Mouse (Mus musculus): ENCODE data around the gene Zfp568. TPM values are rescaled to one million over a fixed set of nuclear protein-coding genes. Genes with fewer than 3 reads are reported as not detected.

The Zfp568 gene
- polyA plus RNA-seq, 2 experiments from 2014 or later, result 2.1 to 2.8 TPM

- no peak for ATAC-seq
These were observed 76.6 kb downstream of the Zfp568 start for GRCm38 (mm10) chr7:30060341-30060740.

- no peak for ATAC-seq
These were observed 78.7 kb downstream of the Zfp568 start for GRCm38 (mm10) chr7:30062478-30062877.

DNA sequence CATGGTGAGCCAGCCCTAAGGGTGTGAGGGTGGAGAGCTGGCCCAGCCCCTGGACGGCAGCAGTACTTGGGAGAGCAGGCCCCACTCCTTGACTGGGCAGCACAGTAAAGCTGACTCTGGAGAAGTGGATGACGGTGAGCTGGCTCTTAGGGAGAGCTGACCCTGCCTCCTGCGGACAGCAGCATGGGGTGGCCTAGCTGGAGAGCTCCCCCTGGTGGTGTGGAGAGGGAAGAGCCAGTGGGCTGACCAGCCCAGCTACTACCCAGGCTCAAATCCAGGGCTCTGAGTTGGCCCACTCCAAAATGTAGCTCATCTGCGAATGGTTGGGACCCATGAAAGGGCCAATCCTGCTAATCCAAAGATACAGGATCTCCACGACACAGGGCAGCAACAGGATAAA is 80.9 kb downstream of the Zfp568 start:
- no peak for ATAC-seq

DNA sequence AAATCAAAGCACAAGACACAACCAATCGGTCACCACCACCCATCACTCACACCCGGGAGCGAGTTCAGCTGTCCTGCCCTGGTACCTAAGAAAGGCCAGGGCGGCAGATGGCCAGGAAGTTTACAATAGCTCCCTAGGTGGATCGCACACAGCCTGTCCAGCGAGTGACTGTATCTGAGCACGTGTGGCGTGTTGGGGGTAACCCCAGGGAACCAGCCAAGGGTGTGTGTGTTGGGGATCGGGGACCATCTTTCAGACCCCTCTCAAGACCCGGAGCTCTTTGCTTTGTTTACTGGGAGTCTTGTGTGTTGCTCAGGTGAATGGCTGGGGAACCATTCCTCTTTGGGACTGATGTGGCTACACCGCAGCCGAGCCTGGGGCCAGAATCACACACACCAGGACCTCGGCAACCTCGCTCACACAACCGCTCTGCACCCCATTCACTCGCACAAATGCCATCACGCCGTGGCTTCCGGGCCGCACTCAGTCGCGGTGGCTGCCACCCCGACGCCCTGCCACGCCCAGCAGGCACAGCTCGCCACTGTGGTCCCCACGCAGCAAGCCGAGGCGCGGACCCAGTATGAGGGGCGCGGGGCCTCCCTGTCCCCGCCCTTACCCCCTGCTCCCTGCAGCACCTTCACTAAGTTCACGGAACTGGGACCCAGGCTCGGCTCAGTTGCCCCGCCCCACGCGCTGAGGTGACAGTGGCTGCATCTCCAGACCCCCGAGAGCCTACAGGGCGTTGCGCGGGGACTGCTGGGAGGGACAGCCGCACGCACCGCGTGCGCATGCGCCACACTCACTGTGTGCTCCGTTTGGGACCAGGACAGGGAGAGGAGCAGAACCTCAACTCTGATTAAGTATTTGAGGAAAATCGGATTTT is 88.6 kb downstream of the Zfp568 start, which contains the start of gene Zfp82:
TSS of gene Zfp82 (minus strand) at position 755 of the 883 bp plus-strand sequence.
- peak; percentile 84 for ATAC-seq

Other genes starting within 250 kb of the Zfp568 start
- gene Zfp84, start 215.4 kb upstream of the Zfp568 start, polyA plus RNA-seq (2017; shearing (Covaris generic)), result 10 to 100 TPM; 15.9 to 19.4 TPM
- gene Zfp30, start 200.0 kb upstream of the Zfp568 start, polyA plus RNA-seq (2017; shearing (Covaris generic)), result under 1 TPM; 0.28 to 0.56 TPM
- gene Zfp790, start 167.8 kb upstream of the Zfp568 start, polyA plus RNA-seq (2017; shearing (Covaris generic)), result 10 to 100 TPM; 19.6 to 25.2 TPM
- 1 to 10 TPM; 3.6 to 4.5 TPM for gene Zfp940, start 130.3 kb upstream of the Zfp568 start, polyA plus RNA-seq (2017; shearing (Covaris generic))
- 1 to 10 TPM; 6.7 to 9.2 TPM for gene Zfp420, start 124.0 kb upstream of the Zfp568 start, polyA plus RNA-seq (2017; shearing (Covaris generic))
- 1 to 10 TPM; 2.7 to 7.6 TPM for gene Zfp27, start 77.4 kb upstream of the Zfp568 start, polyA plus RNA-seq (2017; shearing (Covaris generic))
- under 1 TPM; 0.98 to 0.99 TPM for gene Zfp383, start 75.7 kb upstream of the Zfp568 start, polyA plus RNA-seq (2017; shearing (Covaris generic))
- gene Zfp74, start 29.9 kb upstream of the Zfp568 start, polyA plus RNA-seq (2017; shearing (Covaris generic)), result 1 to 10 TPM; 4.8 to 5.2 TPM
- 1 to 10 TPM; 5.4 to 7.5 TPM for gene Zfp14, start 67.4 kb downstream of the Zfp568 start, polyA plus RNA-seq (2017; shearing (Covaris generic))
- 10 to 100 TPM in 1 of 2 experiments, 1 to 10 TPM in 1; 8.6 to 11.9 TPM for gene Zfp82, start 88.9 kb downstream of the Zfp568 start, polyA plus RNA-seq (2017; shearing (Covaris generic))
- gene Gm26920, start 106.5 kb downstream of the Zfp568 start, polyA plus RNA-seq (2017; shearing (Covaris generic)), result 1 to 10 TPM; 1.5 to 3.6 TPM
- gene Zfp566, start 106.6 kb downstream of the Zfp568 start, polyA plus RNA-seq (2017; shearing (Covaris generic)), result 10 to 100 TPM; 11.6 to 12.0 TPM
- gene Zfp260, start 110.8 kb downstream of the Zfp568 start, polyA plus RNA-seq (2017; shearing (Covaris generic)), result 10 to 100 TPM; 74.8 to 96.0 TPM
- 10 to 100 TPM; 13.2 to 20.3 TPM for gene Zfp382, start 138.0 kb downstream of the Zfp568 start, polyA plus RNA-seq (2017; shearing (Covaris generic))
- 10 to 100 TPM; 19.5 to 22.3 TPM for gene Zfp146, start 185.8 kb downstream of the Zfp568 start, polyA plus RNA-seq (2017; shearing (Covaris generic))
- under 1 TPM in 1 of 2 experiments, not detected in 1; 0.90 TPM for gene Cox7a1, start 200.2 kb downstream of the Zfp568 start, polyA plus RNA-seq (2017; shearing (Covaris generic))
- 10 to 100 TPM; 49.8 to 68.7 TPM for gene Capns1, start 214.9 kb downstream of the Zfp568 start, polyA plus RNA-seq (2017; shearing (Covaris generic))
- gene Polr2i, start 248.0 kb downstream of the Zfp568 start, polyA plus RNA-seq (2017; shearing (Covaris generic)), result 10 to 100 TPM; 50.3 to 54.3 TPM
- 100 to 1,000 TPM in 1 of 2 experiments, 10 to 100 TPM in 1; 96.7 to 104 TPM for gene Tbcb, start 248.3 kb downstream of the Zfp568 start, polyA plus RNA-seq (2017; shearing (Covaris generic))